Mouse (Mus musculus) neutrophil, adult 65 days (primary cell): Measurements from ENCODE around the gene Accs. TPM values are rescaled to one million over a fixed set of nuclear protein-coding genes. Genes with fewer than 3 reads are reported as not detected.

Source experiments
- total RNA-seq: library from RNA; stranded (reverse); gene quantifications from 2 replicates; pipeline ENCODE4 v1.2.4, GENCODE M21; 2023

Accs gene
- 9.9 and 13.7 TPM in 2 replicates for total RNA-seq

GRCm38 (mm10) chr2:93849505-93850089, at the start of gene Accs:
Accs (minus strand) TSS chr2:93849943.

DNA sequence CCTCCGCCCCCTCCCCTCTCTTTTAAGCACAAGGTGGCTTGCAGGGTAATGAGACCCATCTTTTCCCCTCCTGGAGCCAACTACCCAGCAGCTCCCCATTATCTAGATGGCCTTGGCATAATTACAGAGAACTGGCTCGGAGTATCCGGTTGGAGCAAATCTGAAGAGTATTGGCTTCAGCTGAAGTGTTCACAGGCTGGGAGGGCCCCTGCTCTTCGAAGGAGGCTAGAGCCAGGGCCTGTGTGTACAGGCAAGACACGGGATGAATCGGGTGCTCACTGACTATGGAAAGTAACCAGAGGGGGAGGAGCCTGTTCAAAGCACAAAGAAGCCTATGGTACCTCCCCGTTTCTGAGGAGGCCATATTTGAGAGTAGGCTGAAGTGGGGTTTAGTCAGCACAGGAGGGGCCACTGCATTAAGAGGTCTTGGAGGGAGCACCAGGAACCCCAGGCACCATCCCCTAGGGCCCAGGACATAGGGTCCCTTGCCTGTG, 19.4 kb upstream of the Accs start, which contains the start of gene Accsl:
Gene Accsl (minus strand): TSS at position 51 of the 494 bp plus-strand sequence.

GRCm38 (mm10) chr2:93822045-93822749, 27.5 kb downstream of the Accs start, which contains the start of gene Ext2:
Ext2 (minus strand) TSS chr2:93822568.

Other genes starting within 250 kb of the Accs start
- gene Alx4, start 207.6 kb downstream of the Accs start, total RNA-seq: not detected in 2 replicates
- gene Ext2, start 27.4 kb downstream of the Accs start, total RNA-seq: 18.2 and 20.7 TPM in 2 replicates
- not detected in 2 replicates for gene Accsl, start 19.2 kb upstream of the Accs start, total RNA-seq
- not detected in 2 replicates for gene Gm13889, start 107.3 kb upstream of the Accs start, total RNA-seq
- not detected in 2 replicates for gene Gm27027, start 146.4 kb upstream of the Accs start, total RNA-seq
- gene Alkbh3, start 160.9 kb upstream of the Accs start, total RNA-seq: 30.5 and 42.9 TPM in 2 replicates